Mouse (Mus musculus): ENCODE measurements around the gene Nudt3. TPM values are rescaled to one million over a fixed set of nuclear protein-coding genes. Genes with fewer than 3 reads are reported as not detected.

Gene Nudt3
- 55.7 and 58.0 TPM in 2 replicates for polyA plus RNA-seq (2012; ENCODE audit: insufficient read depth, insufficient read length, missing spikeins)

DNA sequence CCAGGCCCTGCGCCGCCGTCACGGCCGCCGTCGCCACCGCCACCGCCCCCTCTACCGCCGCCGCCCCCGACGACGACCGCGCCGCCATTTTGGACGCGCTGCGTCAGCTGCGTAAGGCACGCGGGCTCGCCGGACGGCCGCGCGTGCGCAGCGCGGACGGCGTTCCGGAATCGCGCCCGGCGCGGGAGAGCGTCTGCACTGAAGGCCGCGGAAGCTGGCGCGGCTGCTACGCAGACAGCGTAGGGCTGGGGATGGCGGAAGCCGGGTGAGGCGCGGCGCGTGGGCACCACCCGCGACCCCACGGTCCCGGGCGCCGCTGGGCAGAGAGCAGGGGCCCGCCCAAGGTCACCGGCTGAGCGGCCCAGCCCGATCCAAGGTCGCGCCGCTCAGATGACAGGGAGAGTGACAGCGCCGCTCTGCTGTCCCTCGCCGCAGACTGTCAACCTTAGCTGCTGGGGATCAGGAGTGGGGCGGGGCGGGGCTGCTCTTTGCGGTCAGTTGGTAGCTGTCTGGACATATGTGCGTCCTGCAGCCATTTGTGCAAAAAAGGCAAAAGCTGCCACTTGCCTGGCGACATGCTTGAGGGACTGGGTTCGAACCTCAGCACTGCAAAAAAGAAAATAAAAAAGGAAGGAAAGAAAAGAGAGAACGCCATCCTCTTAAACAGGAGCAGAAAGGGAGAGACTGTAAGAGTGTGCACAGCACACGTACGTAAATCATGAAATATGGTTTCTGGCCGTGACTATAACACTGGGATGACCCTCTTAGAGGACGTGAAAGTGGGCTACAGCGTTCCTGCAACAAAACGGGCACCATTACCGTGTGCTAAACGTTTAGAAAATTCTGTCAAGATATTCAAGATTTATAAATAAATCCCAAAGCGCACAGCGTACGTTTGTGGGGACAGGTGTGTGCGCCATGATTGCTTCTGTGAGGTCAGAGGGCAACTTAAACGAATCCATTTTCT lies at the start of gene Nudt3:
Nudt3 (minus strand) TSS at position 136 of the 967 bp plus-strand sequence.
- peak within 1 kb of the TSS; percentile 88 for H3K27ac ChIP-seq (ENCODE audit: insufficient read depth, low read depth, low read length)

GRCm38 (mm10) chr17:27671720-27672119 lies 48.4 kb upstream of the Nudt3 start:
- H3K4me3 ChIP-seq (ENCODE audit: insufficient read depth, low read length), result no peak overlapping the region
- TF ChIP-seq CTCF (IDR thresholded peaks at IDR 0.05; ENCODE audit: low read depth, low read length), result no peak
- no peak for TF ChIP-seq POLR2A (IDR thresholded peaks at IDR 0.05; ENCODE audit: borderline replicate concordance, low read depth, low read length)

More for the DNA sequence above, at the start of gene Nudt3:
- peaks cover 14% of the 10 kb centered on the region for H3K4me1 ChIP-seq (ENCODE audit: control insufficient read depth, insufficient read depth, low read length)
- peak within 1 kb of the TSS; percentile 83 for H3K4me3 ChIP-seq (ENCODE audit: insufficient read depth, low read length)
- TF ChIP-seq CTCF (IDR thresholded peaks at IDR 0.05; ENCODE audit: low read depth, low read length) (no peak), POLR2A (IDR thresholded peaks at IDR 0.05; ENCODE audit: borderline replicate concordance, low read depth, low read length) (peak; percentile 82; the same call in 1 of the 2 replicates)

GRCm38 (mm10) chr17:27658767-27659166 lies 35.5 kb upstream of the Nudt3 start:
- TF ChIP-seq POLR2A (IDR thresholded peaks at IDR 0.05; ENCODE audit: borderline replicate concordance, low read depth, low read length), result no peak
- TF ChIP-seq CTCF (IDR thresholded peaks at IDR 0.05; ENCODE audit: low read depth, low read length), result no peak
- H3K4me1 ChIP-seq (ENCODE audit: control insufficient read depth, insufficient read depth, low read length), result no peaks in the 10 kb centered on the region

More at GRCm38 (mm10) chr17:27671720-27672119, 48.4 kb upstream of the Nudt3 start:
- H3K27ac ChIP-seq (ENCODE audit: insufficient read depth, low read depth, low read length), result no peak overlapping the region
- H3K4me1 ChIP-seq (ENCODE audit: control insufficient read depth, insufficient read depth, low read length), result 0 out of 2 replicates have a peak, but pooled peaks cover 4% of the 10 kb centered on the region

DNA sequence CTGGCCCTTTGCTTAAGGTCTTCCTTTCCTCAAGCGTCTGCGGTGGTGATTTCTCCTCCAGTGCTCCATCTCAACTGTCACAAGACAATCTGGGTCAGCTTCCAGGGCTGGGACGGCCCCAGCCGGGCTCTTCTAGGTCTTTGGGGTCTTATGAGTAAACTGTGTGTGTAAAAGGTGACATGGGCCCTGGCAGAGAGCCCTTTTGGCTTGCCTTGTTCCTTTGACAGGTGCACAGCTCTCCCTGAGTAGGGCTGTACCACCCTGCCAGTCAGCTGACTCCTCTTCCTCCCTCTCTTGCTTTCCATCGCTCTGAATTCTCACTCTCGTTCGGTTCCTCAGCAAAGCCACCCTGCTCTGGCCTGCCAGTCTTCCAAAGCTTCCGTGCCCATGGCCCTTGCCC lies 33.8 kb upstream of the Nudt3 start:
- Histone ChIP-seq H3K27ac (ENCODE audit: insufficient read depth, low read depth, low read length) (no peak overlapping the region), H3K4me1 (ENCODE audit: control insufficient read depth, insufficient read depth, low read length) (no peaks in the 10 kb centered on the region), H3K4me3 (ENCODE audit: insufficient read depth, low read length) (no peak overlapping the region)
- TF ChIP-seq POLR2A (IDR thresholded peaks at IDR 0.05; ENCODE audit: borderline replicate concordance, low read depth, low read length), result no peak
- TF ChIP-seq CTCF (IDR thresholded peaks at IDR 0.05; ENCODE audit: low read depth, low read length), result no peak

More at GRCm38 (mm10) chr17:27658767-27659166, 35.5 kb upstream of the Nudt3 start:
- Histone ChIP-seq H3K27ac (ENCODE audit: insufficient read depth, low read depth, low read length) (no peak overlapping the region), H3K4me3 (ENCODE audit: insufficient read depth, low read length) (no peak overlapping the region)

DNA sequence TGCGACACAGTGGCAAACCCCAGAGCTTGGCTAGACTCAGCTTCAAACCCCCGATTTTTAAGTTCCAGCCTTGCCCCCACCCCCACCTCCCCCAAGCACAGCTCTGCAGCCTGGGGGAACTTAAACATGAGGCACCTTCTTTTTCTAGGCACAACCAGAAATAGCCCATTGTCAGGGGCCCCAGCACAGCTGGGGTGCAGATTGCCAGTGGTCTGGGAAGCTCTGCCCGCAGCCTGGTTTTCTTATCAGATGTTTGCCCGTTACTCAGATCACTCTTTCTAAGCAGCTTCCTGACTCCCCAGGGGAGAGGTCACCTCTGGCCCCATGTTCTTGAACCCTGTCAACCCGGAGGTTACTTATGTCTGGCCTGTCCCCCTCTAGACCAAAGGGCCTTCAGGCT lies 33.1 kb upstream of the Nudt3 start:
- Histone ChIP-seq H3K4me1 (ENCODE audit: control insufficient read depth, insufficient read depth, low read length) (peaks cover 2% of the 10 kb centered on the region; the same call in 1 of the 2 replicates), H3K4me3 (ENCODE audit: insufficient read depth, low read length) (no peak overlapping the region), H3K27ac (ENCODE audit: insufficient read depth, low read depth, low read length) (no peak overlapping the region)
- TF ChIP-seq POLR2A (IDR thresholded peaks at IDR 0.05; ENCODE audit: borderline replicate concordance, low read depth, low read length) (no peak), CTCF (IDR thresholded peaks at IDR 0.05; ENCODE audit: low read depth, low read length) (no peak)

DNA sequence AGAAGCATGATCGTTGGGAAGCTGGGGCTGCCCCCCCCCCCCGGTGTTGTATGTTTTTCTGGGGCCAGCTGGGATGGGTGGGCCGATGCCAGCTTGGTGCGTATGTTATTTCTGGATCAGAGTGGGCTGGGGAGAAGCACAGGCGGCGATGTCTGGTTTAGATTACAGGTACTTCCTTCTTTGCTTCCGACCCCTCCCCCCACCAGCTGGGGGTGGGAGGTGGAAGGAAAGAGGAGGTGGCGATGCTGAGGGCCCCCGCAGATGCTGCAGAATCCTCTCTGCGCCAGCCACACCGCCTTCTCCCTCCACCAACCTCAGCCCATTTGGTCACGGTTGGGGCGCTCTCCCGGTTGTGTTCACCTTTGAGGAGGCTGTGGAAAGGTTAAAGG lies 32.7 kb upstream of the Nudt3 start:
- TF ChIP-seq CTCF (IDR thresholded peaks at IDR 0.05; ENCODE audit: low read depth, low read length), result no peak
- TF ChIP-seq POLR2A (IDR thresholded peaks at IDR 0.05; ENCODE audit: borderline replicate concordance, low read depth, low read length), result no peak
- no peak overlapping the region for H3K27ac ChIP-seq (ENCODE audit: insufficient read depth, low read depth, low read length)
- no peak overlapping the region for H3K4me3 ChIP-seq (ENCODE audit: insufficient read depth, low read length)
- peaks cover 2% of the 10 kb centered on the region; the same call in 1 of the 2 replicates for H3K4me1 ChIP-seq (ENCODE audit: control insufficient read depth, insufficient read depth, low read length)

GRCm38 (mm10) chr17:27655089-27656010 lies 32.1 kb upstream of the Nudt3 start, which contains the start of gene Pacsin1:
Gene Pacsin1, plus strand, starts transcription at chr17:27655509.
- peaks cover 2% of the 10 kb centered on the region; the same call in 1 of the 2 replicates for H3K4me1 ChIP-seq (ENCODE audit: control insufficient read depth, insufficient read depth, low read length)
- peak within 1 kb of the TSS; percentile 45 for H3K4me3 ChIP-seq (ENCODE audit: insufficient read depth, low read length)
- TF ChIP-seq CTCF (IDR thresholded peaks at IDR 0.05; ENCODE audit: low read depth, low read length) (no peak), POLR2A (IDR thresholded peaks at IDR 0.05; ENCODE audit: borderline replicate concordance, low read depth, low read length) (no peak)
- no peak within 1 kb of the TSS for H3K27ac ChIP-seq (ENCODE audit: insufficient read depth, low read depth, low read length)

DNA sequence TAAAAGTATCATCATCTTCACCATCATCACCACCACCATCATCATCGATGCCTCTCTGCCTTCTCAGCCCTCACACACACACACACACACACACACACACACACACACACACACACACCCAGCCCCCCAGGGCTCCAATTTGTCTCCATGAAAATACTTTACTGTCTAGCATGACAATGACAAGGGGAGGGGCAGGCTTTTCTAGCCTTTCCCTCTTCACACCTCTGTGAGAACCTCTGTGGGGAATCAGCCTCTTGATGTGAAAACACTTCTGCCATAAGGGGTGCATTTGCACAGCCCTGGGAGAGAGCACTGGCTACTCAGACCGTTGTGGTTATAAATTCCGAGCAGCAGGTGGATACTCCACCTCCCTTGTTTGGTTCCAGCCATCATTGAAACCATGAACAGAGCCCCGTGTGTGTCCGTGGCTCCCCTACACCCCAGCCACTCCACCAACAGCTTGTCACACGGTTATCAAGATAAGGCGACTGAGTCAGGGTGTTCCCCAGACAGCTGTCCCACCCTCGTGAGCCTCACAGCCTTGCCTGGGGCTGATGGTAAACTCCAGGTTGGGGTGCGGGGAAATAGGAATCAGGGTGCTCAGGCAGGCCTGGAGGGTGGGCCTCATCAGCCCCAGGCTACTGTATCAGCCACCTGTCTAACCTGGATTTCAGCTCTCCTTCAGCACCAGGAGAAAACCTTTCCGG lies 30.1 kb upstream of the Nudt3 start:
- H3K27ac ChIP-seq (ENCODE audit: insufficient read depth, low read depth, low read length), result no peak overlapping the region
- H3K4me3 ChIP-seq (ENCODE audit: insufficient read depth, low read length), result no peak overlapping the region
- TF ChIP-seq CTCF (IDR thresholded peaks at IDR 0.05; ENCODE audit: low read depth, low read length) (no peak), POLR2A (IDR thresholded peaks at IDR 0.05; ENCODE audit: borderline replicate concordance, low read depth, low read length) (no peak)
- peaks cover 2% of the 10 kb centered on the region; the same call in 1 of the 2 replicates for H3K4me1 ChIP-seq (ENCODE audit: control insufficient read depth, insufficient read depth, low read length)

Measured in bone marrow macrophage, adult 2 months (primary cell).